Mouse (Mus musculus) T-helper 1 cell (primary cell): ENCODE data around the gene Eif2d.

ENCODE experiments used
- in situ Hi-C: fragments of 300-600 bp; cut with MboI, MseI; formaldehyde crosslinking; loops from one replicate; pipeline ENCODE4 v1.15.1; 2025; ENCODE audit warnings: high pct_unique_total_duplicates

Eif2d gene

DNA sequence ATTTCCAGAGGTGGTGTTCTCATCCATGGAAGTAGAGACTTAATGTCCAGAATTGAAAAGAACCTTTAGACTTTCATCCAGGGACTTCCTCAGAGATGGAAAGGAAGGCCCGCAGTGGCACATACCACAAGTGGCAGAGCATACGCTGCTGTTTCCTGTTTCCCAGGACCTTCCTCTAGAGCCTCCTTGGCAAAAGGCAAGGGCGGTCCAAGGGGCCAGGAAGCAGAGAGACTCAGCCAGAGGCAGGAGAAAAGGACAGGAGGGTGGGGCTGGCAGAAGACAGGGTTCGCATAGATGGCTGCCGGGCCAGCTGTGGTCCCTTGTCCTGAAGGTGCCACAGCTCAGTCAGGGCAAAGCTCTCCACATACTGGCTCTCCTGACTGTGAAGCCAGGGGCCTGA lies 60.0 kb downstream of the Eif2d start:
- in situ Hi-C loops, result no loop called here

DNA sequence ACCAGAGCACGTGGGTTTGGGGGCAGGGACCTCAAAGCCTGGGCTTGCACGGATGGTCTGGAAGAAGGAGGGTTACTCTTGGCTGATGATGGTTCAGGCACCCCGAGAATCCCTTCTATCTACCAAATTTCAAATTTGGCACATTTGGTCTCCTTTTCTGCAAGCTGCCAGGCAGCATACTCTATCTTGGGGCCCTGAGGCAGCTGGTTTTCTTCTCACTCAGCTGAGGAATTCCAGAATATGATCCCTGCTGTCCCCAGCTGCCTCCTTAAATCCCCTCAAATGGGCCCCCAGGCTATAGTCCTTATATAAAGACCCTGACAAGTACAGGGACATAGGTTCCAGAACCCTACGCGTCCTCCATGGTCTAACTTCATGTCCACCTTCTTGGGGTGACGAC lies 60.4 kb downstream of the Eif2d start:
- in situ Hi-C loops, result no loop called here

- in situ Hi-C loops, result loop anchor here (5.0 kb wide), 1 partner anchor 38 kb away; no protein-coding TSS in a partner anchor
These were observed 66.0 kb downstream of the Eif2d start for GRCm38 (mm10) chr1:131218933-131219332.

DNA sequence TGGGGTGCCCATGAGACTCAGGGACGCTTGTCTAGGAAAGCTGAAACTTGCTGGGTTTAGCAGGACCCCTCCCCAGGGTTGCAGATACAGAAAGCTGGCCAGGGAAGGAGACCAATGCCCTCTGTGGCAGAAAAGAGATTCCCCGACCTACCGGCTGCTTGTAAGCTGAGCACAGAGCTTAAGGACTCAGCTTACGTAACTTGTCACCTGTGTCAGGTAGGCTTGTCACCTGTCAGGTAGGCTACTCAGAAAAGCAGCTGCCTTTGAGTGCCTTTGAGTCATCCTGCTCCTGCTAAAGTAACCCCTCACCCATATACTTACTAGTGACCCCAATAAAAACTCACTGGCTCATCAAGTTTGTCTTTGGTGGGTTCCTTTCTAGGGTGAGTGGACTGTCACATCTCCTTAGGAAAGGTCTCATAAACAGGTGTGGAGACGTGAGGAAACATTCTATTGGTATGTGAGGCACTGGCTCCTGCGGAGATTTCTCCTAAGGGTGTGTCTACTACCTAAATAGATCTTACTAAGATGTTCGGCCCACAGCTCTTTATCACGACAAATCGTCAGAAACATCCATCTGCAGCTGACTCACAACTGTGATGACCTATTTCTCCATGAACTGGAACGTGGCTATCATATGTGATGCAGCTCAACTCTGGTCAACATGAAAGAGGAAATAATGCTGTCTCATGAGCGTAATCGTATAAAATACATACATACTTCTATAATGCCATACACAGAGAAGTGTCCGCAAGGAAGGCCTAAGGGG lies 69.0 kb downstream of the Eif2d start:
- in situ Hi-C loops, result no loop called here

- in situ Hi-C loops, result no loop called here
These were observed 70.4 kb downstream of the Eif2d start for GRCm38 (mm10) chr1:131223345-131223744.

DNA sequence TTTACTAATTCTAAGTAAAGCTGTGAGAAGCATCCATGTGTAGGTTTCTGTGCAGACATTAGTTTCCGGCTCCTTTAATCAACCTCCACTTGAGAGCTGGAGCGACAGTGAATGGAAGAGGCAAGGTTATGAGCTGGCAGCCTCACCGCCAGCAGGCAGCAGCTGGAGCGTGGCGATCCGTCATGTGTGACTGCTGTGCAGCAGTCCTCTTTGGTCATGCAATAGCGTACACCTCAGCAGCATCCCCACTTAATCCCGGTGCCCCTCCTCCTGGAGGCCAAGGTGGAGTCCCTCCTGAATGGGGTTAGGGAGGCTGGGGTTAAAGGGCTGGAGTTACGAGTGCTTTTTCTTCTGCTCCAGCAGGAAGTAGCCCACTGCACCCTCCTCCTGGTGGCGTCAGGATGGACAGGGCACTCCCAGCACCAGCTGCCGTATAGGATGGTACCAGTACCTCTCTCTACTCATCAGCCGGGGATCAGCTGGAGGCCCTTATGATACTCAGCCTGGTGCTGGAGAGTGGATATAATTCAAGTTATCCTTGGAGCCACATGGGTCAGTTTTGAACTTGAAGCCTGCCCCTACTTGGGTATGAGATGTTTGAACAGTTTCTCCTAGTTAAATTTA lies 72.0 kb downstream of the Eif2d start:
- in situ Hi-C loops, result no loop called here

DNA sequence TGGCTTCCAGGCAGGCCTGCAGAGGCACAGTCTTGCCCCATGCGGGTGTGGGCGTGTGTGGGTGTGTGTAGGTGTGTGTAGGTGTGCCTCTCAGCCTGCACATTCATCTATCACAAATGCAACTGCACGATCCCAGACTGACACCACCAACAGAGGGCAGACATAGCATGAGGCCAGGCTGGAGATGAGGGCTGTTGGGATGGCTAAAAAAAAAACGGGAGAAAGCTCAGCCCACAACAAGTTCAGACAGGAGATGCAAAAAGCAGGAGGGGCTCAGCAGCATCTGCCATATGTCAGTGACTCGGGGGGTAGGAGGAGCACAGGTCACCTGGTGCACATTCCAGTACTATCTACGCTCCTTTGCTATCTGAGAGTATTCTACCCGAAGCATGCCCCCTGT lies 75.2 kb downstream of the Eif2d start:
- in situ Hi-C loops, result no loop called here

GRCm38 (mm10) chr1:131228659-131229058 lies 75.7 kb downstream of the Eif2d start:
- in situ Hi-C loops, result no loop called here

DNA sequence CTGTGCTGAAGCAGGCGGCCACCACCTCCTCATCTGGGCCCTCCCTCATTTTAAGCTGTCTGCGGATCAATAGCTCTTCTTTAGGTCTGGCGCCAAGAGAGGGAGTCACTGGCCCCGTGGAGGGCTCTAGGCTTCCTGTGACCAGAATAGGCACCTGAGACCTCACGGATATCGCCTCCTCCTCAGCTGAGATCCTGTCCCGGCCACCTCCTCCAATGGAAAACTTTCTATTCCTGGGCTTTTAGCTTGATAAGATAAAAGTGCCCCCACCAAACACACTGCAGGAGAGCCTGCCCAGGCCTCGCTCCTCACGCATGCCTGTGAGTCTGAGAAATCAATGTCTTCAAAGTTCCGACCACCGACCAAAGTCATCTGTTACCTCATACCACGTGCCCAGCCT lies 80.5 kb downstream of the Eif2d start:
- in situ Hi-C loops, result no loop called here

- in situ Hi-C loops, result no loop called here
These were observed 83.1 kb downstream of the Eif2d start for GRCm38 (mm10) chr1:131236077-131236476.
